Mouse (Mus musculus) kidney, embryonic 14.5 days (tissue): ENCODE results near the gene Chil1. TPM values are rescaled to one million over a fixed set of nuclear protein-coding genes. Genes with fewer than 3 reads are reported as not detected.

Experiments
- ATAC-seq: fragments of 200-750 bp; cut with Nextera tagmentation; 2 replicates; pipeline ENCODE4 v1.8.0; 2017; ENCODE audit warnings: moderate number of reproducible peaks, mild to moderate bottlenecking, moderate TSS enrichment, moderate library complexity; ENCODE audit not compliant: low FRiP score, low TSS enrichment
- H3K27ac ChIP-seq: fragments of 300-500 bp; sonication (generic); 2 replicates; pipeline ENCODE4 v1.5.1; 2014; ENCODE audit warnings: low read depth, mild to moderate bottlenecking, low read length, moderate library complexity, mixed read lengths
- H3K27me3 ChIP-seq: fragments of 300-500 bp; sonication (generic); 2 replicates; pipeline ENCODE4 v1.6.1; 2014; ENCODE audit warnings: mild to moderate bottlenecking, low read length; ENCODE audit not compliant: control insufficient read depth, insufficient read depth
- H3K36me3 ChIP-seq: fragments of 300-500 bp; sonication (generic); 2 replicates; pipeline ENCODE4 v1.6.1; 2014; ENCODE audit warnings: low read length, mixed read lengths; ENCODE audit not compliant: control insufficient read depth, insufficient read depth
- H3K4me1 ChIP-seq: fragments of 300-500 bp; sonication (generic); 2 replicates; pipeline ENCODE4 v1.6.1; 2014; ENCODE audit warnings: low read length, mixed read lengths; ENCODE audit not compliant: control insufficient read depth, insufficient read depth
- H3K4me2 ChIP-seq: fragments of 300-500 bp; sonication (generic); replicated peaks from 2 replicates; pipeline ENCODE4 v1.6.1; 2014; ENCODE audit warnings: low read depth, mild to moderate bottlenecking, low read length
- H3K4me3 ChIP-seq: fragments of 300-500 bp; sonication (generic); 2 replicates; pipeline ENCODE4 v1.5.1; 2014; ENCODE audit warnings: mild to moderate bottlenecking, low read length
- H3K9ac ChIP-seq: fragments of 300-500 bp; sonication (generic); 2 replicates; pipeline ENCODE4 v1.6.1; 2014; ENCODE audit warnings: low read depth, mild to moderate bottlenecking, low read length, moderate library complexity
- H3K9me3 ChIP-seq: fragments of 300-500 bp; sonication (generic); 2 replicates; pipeline ENCODE4 v1.6.1; 2016; ENCODE audit warnings: low read length; ENCODE audit not compliant: control insufficient read depth
- WGBS: fragments of 180-500 bp; shearing (Covaris S2); extraction: QIAGEN DNeasy Blood & Tissue Kit; methylation state at CpG from one replicate; pipeline ENCODE4 v1.1.7; 2014; 5-methylcytosine and 5-hydroxymethylcytosine counted together
- polyA plus RNA-seq: library from polyadenylated mRNA; unstranded; fragments of >200 nt; fragmentation: Nextera tagmentation; extraction: Ambion mirVana; gene quantifications from 2 replicates; pipeline ENCODE4 v1.2.1, GENCODE M21; 2014

Gene Chil1
- polyA plus RNA-seq, 1 experiment from 2014 or later, result 1.6 TPM

DNA sequence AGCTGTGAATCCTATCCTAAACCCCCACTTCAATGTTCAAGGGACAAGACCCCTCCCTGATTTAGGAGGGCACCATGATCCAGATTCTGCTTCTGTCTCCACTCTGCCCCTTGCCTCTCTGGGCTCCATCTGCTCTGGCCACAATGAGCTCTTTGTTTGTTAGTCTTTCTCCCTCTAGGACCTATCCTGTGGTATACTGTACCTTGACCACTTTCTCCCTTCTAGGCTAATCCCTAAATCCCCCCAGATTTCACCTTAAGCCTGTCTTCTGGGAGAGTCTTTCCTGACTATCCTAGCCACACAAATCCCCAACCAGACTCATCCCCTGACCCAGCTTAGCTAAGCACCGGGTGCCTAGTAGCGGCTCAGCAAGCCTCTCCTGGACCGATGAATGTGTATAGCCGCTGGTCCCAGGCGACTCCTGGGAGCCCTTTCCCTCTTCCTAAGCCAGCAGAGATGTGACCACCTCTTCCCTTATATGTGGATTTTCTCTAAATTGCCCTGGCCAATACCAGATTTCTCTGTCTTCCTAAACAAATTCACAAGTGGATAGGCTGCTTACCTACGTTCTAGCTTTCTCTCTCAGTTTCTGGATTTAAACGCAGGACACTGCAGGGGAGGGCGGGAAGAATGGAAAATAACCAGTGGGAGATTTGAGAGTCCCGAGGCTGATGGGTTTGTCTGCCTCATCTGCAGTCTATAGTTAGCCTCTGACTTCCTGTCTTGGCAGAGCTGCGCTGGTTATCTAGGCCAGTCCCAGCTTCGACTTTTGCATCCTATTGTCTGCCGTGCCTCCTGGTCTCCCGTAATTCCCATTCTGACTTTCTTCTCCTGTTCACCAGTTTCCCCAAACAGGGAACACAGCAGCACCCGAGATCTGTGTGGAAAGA is 14.3 kb upstream of the Chil1 start:
- Histone ChIP-seq H3K4me2 (no peak overlapping the region), H3K9ac (no peak overlapping the region), H3K9me3 (no peaks in the 10 kb centered on the region), H3K4me3 (no peak overlapping the region), H3K27me3 (no peaks in the 10 kb centered on the region), H3K27ac (no peak overlapping the region), H3K36me3 (no peaks in the 10 kb centered on the region), H3K4me1 (no peaks in the 10 kb centered on the region)
- no peak for ATAC-seq
- 75% methylated on average over 14 of the region's 14 CpGs for WGBS

- Histone ChIP-seq H3K9me3 (no peaks in the 10 kb centered on the region), H3K4me2 (no peak overlapping the region), H3K4me1 (no peaks in the 10 kb centered on the region), H3K4me3 (no peak overlapping the region), H3K27ac (no peak overlapping the region), H3K9ac (no peak overlapping the region), H3K27me3 (no peaks in the 10 kb centered on the region), H3K36me3 (no peaks in the 10 kb centered on the region)
- no peak for ATAC-seq
- 86% methylated on average over 3 of the region's 3 CpGs for WGBS
Observed at GRCm38 (mm10) chr1:134168567-134168966, 13.4 kb upstream of the Chil1 start.

- no peaks in the 10 kb centered on the region for H3K9me3 ChIP-seq
- no peaks in the 10 kb centered on the region for H3K36me3 ChIP-seq
- no peak for ATAC-seq
- H3K9ac ChIP-seq, result no peak overlapping the region
- no peaks in the 10 kb centered on the region for H3K4me1 ChIP-seq
- H3K27me3 ChIP-seq, result no peaks in the 10 kb centered on the region
- no peak overlapping the region for H3K4me3 ChIP-seq
- WGBS, result 90% methylated on average over 8 of the region's 8 CpGs
- H3K27ac ChIP-seq, result no peak overlapping the region
- no peak overlapping the region for H3K4me2 ChIP-seq
Observed at GRCm38 (mm10) chr1:134168985-134169697, 12.8 kb upstream of the Chil1 start.

- Histone ChIP-seq H3K4me3 (no peak overlapping the region), H3K4me1 (no peaks in the 10 kb centered on the region), H3K9ac (no peak overlapping the region), H3K27me3 (no peaks in the 10 kb centered on the region), H3K9me3 (no peaks in the 10 kb centered on the region), H3K36me3 (no peaks in the 10 kb centered on the region), H3K27ac (no peak overlapping the region), H3K4me2 (no peak overlapping the region)
- 61% methylated on average over 7 of the region's 7 CpGs for WGBS
- no peak for ATAC-seq
Observed at GRCm38 (mm10) chr1:134173081-134173480, 8.9 kb upstream of the Chil1 start.

DNA sequence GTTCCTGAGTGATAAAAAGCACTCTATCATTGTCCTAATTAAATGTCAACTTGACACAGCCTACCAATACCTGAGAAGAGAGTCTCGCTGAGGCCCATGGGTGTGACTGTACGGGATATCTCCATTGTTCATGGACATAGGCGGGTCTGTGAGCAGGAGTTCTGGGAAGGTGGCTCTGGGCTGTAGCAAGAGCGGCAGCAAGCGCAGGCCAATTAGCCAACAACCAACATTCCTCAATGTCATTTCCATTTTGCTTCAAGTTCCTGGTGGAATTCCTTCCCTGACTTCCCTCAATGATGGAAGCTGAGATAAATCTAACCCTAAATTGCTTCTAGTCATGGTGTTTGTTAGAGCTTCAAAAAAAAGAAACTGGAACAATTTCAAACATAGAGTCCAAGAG is 4.0 kb upstream of the Chil1 start:
- Histone ChIP-seq H3K4me1 (no peaks in the 10 kb centered on the region), H3K4me3 (no peak overlapping the region), H3K36me3 (no peaks in the 10 kb centered on the region), H3K9me3 (no peaks in the 10 kb centered on the region), H3K27me3 (no peaks in the 10 kb centered on the region), H3K9ac (no peak overlapping the region), H3K4me2 (no peak overlapping the region), H3K27ac (no peak overlapping the region)
- WGBS, result 83% methylated on average over 5 of the region's 5 CpGs
- ATAC-seq, result no peak

- Histone ChIP-seq H3K27ac (no peak overlapping the region), H3K27me3 (no peaks in the 10 kb centered on the region), H3K36me3 (no peaks in the 10 kb centered on the region), H3K4me2 (no peak overlapping the region), H3K9me3 (no peaks in the 10 kb centered on the region), H3K9ac (no peak overlapping the region), H3K4me3 (no peak overlapping the region), H3K4me1 (no peaks in the 10 kb centered on the region)
- WGBS, result 91% methylated on average over 4 of the region's 4 CpGs
- no peak for ATAC-seq
Observed at GRCm38 (mm10) chr1:134184089-134184488, 2.1 kb downstream of the Chil1 start.

GRCm38 (mm10) chr1:134188217-134188616 is 6.2 kb downstream of the Chil1 start:
- Histone ChIP-seq H3K4me3 (no peak overlapping the region), H3K36me3 (no peaks in the 10 kb centered on the region), H3K9me3 (no peaks in the 10 kb centered on the region), H3K27me3 (no peaks in the 10 kb centered on the region; the same call in 1 of the 2 replicates), H3K4me1 (peaks cover 4% of the 10 kb centered on the region), H3K27ac (no peak overlapping the region), H3K4me2 (no peak overlapping the region), H3K9ac (no peak overlapping the region)
- no peak for ATAC-seq
- WGBS, result 85% methylated on average over 5 of the region's 5 CpGs

- no peaks in the 10 kb centered on the region; the same call in 1 of the 2 replicates for H3K27me3 ChIP-seq
- no peaks in the 10 kb centered on the region for H3K36me3 ChIP-seq
- no peak overlapping the region for H3K27ac ChIP-seq
- H3K4me1 ChIP-seq, result peaks cover 13% of the 10 kb centered on the region
- no peak overlapping the region for H3K9ac ChIP-seq
- WGBS, result 33% methylated on average over 12 of the region's 12 CpGs
- no peaks in the 10 kb centered on the region for H3K9me3 ChIP-seq
- no peak overlapping the region for H3K4me2 ChIP-seq
- ATAC-seq, result no peak
- H3K4me3 ChIP-seq, result no peak overlapping the region
Observed at GRCm38 (mm10) chr1:134188989-134189729, 7.2 kb downstream of the Chil1 start.
